ENCODE assay signal across 8 mouse cellular contexts in the genomic region with DNA sequence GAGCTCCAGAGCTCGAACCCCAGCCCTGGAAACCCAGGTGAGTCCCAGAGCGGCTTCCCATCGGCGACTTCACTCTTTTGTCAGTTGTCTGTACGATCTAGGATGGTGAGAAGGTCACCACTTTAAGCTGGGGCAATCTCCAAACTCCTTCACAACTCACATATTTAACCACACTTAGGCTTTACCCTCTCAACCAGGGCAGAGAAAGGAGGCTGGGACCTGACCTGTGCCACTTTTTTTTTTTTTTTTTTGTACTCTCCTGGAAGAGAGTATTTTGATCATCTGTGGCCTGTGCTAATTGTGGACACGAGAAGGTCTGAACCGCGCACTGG. TPM values are rescaled to one million over a fixed set of nuclear protein-coding genes. Genes with fewer than 3 reads are reported as not detected.
DNase-seq lines count a peak whose midpoint lies in the region; ATAC-seq and TF ChIP-seq lines count a peak whose summit lies in the region.

No protein-coding gene starts in this region.

- WGBS in liver, adult 2 months: 0% methylated on average over 8 of the region's 8 CpGs
- WGBS in embryonic facial prominence, embryonic 13.5 days: 20% methylated on average over 8 of the region's 8 CpGs
- WGBS in intestine, postnatal 0 days: 25% methylated on average over 8 of the region's 8 CpGs
- 21% methylated on average over 8 of the region's 8 CpGs for WGBS in neural tube, embryonic 12.5 days

- H3K79me2 ChIP-seq in liver, adult 2 months (ENCODE audit: control insufficient read depth, insufficient read depth, low read length): peaks cover 6% of the 10 kb centered on the region; the same call in 1 of the 2 replicates

- DNase-seq in liver, adult 2 months (ENCODE audit: extremely low read depth, low read depth, low spot score): no peak
- no peak for DNase-seq in liver
- DNase-seq in gastrocnemius, adult 8-10 months (ENCODE audit: low spot score in 2 of 2): no peak
- DNase-seq in natural killer cell, adult 2 months (ENCODE audit: low spot score in 2 of 2): no peak
- no peak for DNase-seq in lung, postnatal 14 days

- no peaks in the 10 kb centered on the region for H3K27me3 ChIP-seq in liver, adult 2 months (ENCODE audit: control insufficient read depth, insufficient read depth, low read length)
- H3K27me3 ChIP-seq in embryonic facial prominence, embryonic 13.5 days: peaks cover 6% of the 10 kb centered on the region; the same call in 1 of the 2 replicates
- H3K27me3 ChIP-seq in intestine, postnatal 0 days (replicated peaks; ENCODE audit: control insufficient read depth, insufficient read depth, low read length): no peaks in the 10 kb centered on the region
- H3K27me3 ChIP-seq in neural tube, embryonic 12.5 days (replicated peaks): no peaks in the 10 kb centered on the region

- H3K27ac ChIP-seq in liver, adult 2 months (replicated peaks; ENCODE audit: insufficient read depth, low read depth, low read length): peak overlapping the region; percentile 91
- peak overlapping the region; percentile 85 for H3K27ac ChIP-seq in embryonic facial prominence, embryonic 13.5 days
- peak overlapping the region; percentile 57; the same call in 1 of the 2 replicates for H3K27ac ChIP-seq in intestine, postnatal 0 days (ENCODE audit: low read depth, low read length)
- no peak overlapping the region for H3K27ac ChIP-seq in neural tube, embryonic 12.5 days

- peaks cover 4% of the 10 kb centered on the region; the same call in 1 of the 2 replicates for H3K4me1 ChIP-seq in liver, adult 2 months (ENCODE audit: control insufficient read depth, insufficient read depth, low read length)
- no peaks in the 10 kb centered on the region for H3K4me1 ChIP-seq in embryonic facial prominence, embryonic 13.5 days
- H3K4me1 ChIP-seq in intestine, postnatal 0 days (replicated peaks; ENCODE audit: control insufficient read depth, insufficient read depth, low read length): no peaks in the 10 kb centered on the region
- no peaks in the 10 kb centered on the region; the same call in 1 of the 2 replicates for H3K4me1 ChIP-seq in neural tube, embryonic 12.5 days

- H3K9me3 ChIP-seq in embryonic facial prominence, embryonic 13.5 days: no peaks in the 10 kb centered on the region
- H3K9me3 ChIP-seq in intestine, postnatal 0 days (ENCODE audit: control insufficient read depth): no peaks in the 10 kb centered on the region
- no peaks in the 10 kb centered on the region for H3K9me3 ChIP-seq in neural tube, embryonic 12.5 days

- H3K4me2 ChIP-seq in embryonic facial prominence, embryonic 13.5 days: peak overlapping the region; percentile 56
- peak overlapping the region; percentile 60 for H3K4me2 ChIP-seq in intestine, postnatal 0 days (replicated peaks; ENCODE audit: low read depth)
- H3K4me2 ChIP-seq in neural tube, embryonic 12.5 days (replicated peaks): peak overlapping the region; percentile 57

- H3K9ac ChIP-seq in liver, adult 2 months (ENCODE audit: low read depth, low read length): peak overlapping the region; percentile 93
- peak overlapping the region; percentile 76 for H3K9ac ChIP-seq in embryonic facial prominence, embryonic 13.5 days
- peak overlapping the region; percentile 55 for H3K9ac ChIP-seq in intestine, postnatal 0 days (ENCODE audit: low read depth, low read length)
- peak overlapping the region; percentile 54 for H3K9ac ChIP-seq in neural tube, embryonic 12.5 days

- TF ChIP-seq CTCF in liver, adult 2 months (IDR thresholded peaks at IDR 0.05; ENCODE audit: low read depth, low read length): no peak
- TF ChIP-seq CTCF in intestine, postnatal 0 days (IDR thresholded peaks at IDR 0.05; ENCODE audit: low read depth): no peak

- H3K36me3 ChIP-seq in liver, adult 2 months (ENCODE audit: control insufficient read depth, insufficient read depth, low read length): no peaks in the 10 kb centered on the region
- H3K36me3 ChIP-seq in embryonic facial prominence, embryonic 13.5 days: no peaks in the 10 kb centered on the region
- no peaks in the 10 kb centered on the region for H3K36me3 ChIP-seq in intestine, postnatal 0 days (ENCODE audit: control insufficient read depth, insufficient read depth)
- no peaks in the 10 kb centered on the region for H3K36me3 ChIP-seq in neural tube, embryonic 12.5 days

- peak overlapping the region; percentile 86 for H3K4me3 ChIP-seq in liver, adult 2 months (ENCODE audit: insufficient read depth, low read depth, low read length)
- H3K4me3 ChIP-seq in embryonic facial prominence, embryonic 13.5 days: peak overlapping the region; percentile 52
- H3K4me3 ChIP-seq in intestine, postnatal 0 days (ENCODE audit: low read depth, low read length): peak overlapping the region; percentile 53
- peak overlapping the region; percentile 46 for H3K4me3 ChIP-seq in neural tube, embryonic 12.5 days

- no peak for TF ChIP-seq POLR2A in liver, adult 2 months (IDR thresholded peaks at IDR 0.05; ENCODE audit: extremely low read depth, insufficient read depth, low read length)

- ATAC-seq in embryonic facial prominence, embryonic 13.5 days (ENCODE audit: insufficient number of reproducible peaks, insufficient read depth, low FRiP score, low TSS enrichment, low read depth): no peak
- ATAC-seq in intestine, postnatal 0 days: peak; percentile 36
- no peak; the same call in 1 of the 2 replicates for ATAC-seq in neural tube, embryonic 12.5 days (ENCODE audit: low FRiP score, low read depth)

RNA-seq across cellular contexts. Expression of gene Atp7a, which starts 0.2 kb away (rescaled TPM):
- total RNA-seq in liver, adult 2 months (2014; rRNA removed): 5.7 and 6.0 TPM in 2 replicates
- polyA plus RNA-seq in liver, adult 2 months (2012; rRNA removed): 0.65 and 0.94 TPM in 2 replicates
- 23.5 and 28.3 TPM in 2 replicates for polyA plus RNA-seq in embryonic facial prominence, embryonic 13.5 days (2015; fragmentation: Nextera tagmentation; extraction: Ambion mirVana)
- 9.3 and 10.1 TPM in 2 replicates for polyA plus RNA-seq in intestine, postnatal 0 days (2015; fragmentation: Nextera tagmentation; extraction: Ambion mirVana)
- 24.3 and 25.1 TPM in 2 replicates for polyA plus RNA-seq in neural tube, embryonic 12.5 days (2016; fragmentation: Nextera tagmentation; extraction: Ambion mirVana)
- total RNA-seq in gastrocnemius, adult 8-10 months (2022): 1 to 10 TPM; 7.1 to 8.3 (median 7.6) TPM

RNA-seq across cellular contexts. Expression of gene Cox7b, which starts 11.8 kb away (rescaled TPM):
- total RNA-seq in liver, adult 2 months (2014; rRNA removed): 366 and 416 TPM in 2 replicates
- polyA plus RNA-seq in liver, adult 2 months (2012; rRNA removed): 134 and 154 TPM in 2 replicates
- polyA plus RNA-seq in embryonic facial prominence, embryonic 13.5 days (2015; fragmentation: Nextera tagmentation; extraction: Ambion mirVana): 406 and 420 TPM in 2 replicates
- 796 and 896 TPM in 2 replicates for polyA plus RNA-seq in intestine, postnatal 0 days (2015; fragmentation: Nextera tagmentation; extraction: Ambion mirVana)
- polyA plus RNA-seq in neural tube, embryonic 12.5 days (2016; fragmentation: Nextera tagmentation; extraction: Ambion mirVana): 319 and 331 TPM in 2 replicates
- 100 to 1,000 TPM; 752 to 895 (median 837) TPM for total RNA-seq in gastrocnemius, adult 8-10 months (2022)

RNA-seq across cellular contexts. Expression of gene Magt1, which starts 15.6 kb away (rescaled TPM):
- total RNA-seq in liver, adult 2 months (2014; rRNA removed): 55.3 and 57.7 TPM in 2 replicates
- 8.9 and 9.3 TPM in 2 replicates for polyA plus RNA-seq in liver, adult 2 months (2012; rRNA removed)
- 66.4 and 67.6 TPM in 2 replicates for polyA plus RNA-seq in embryonic facial prominence, embryonic 13.5 days (2015; fragmentation: Nextera tagmentation; extraction: Ambion mirVana)
- 30.5 and 31.5 TPM in 2 replicates for polyA plus RNA-seq in intestine, postnatal 0 days (2015; fragmentation: Nextera tagmentation; extraction: Ambion mirVana)
- 38.5 and 39.0 TPM in 2 replicates for polyA plus RNA-seq in neural tube, embryonic 12.5 days (2016; fragmentation: Nextera tagmentation; extraction: Ambion mirVana)
- total RNA-seq in gastrocnemius, adult 8-10 months (2022): 10 to 100 TPM; 26.7 to 31.0 (median 30.4) TPM
